Mouse (Mus musculus) right cerebral cortex, adult 2 months (tissue): ENCODE data around the gene A930004D18Rik.
"Not testable (repeated sequence)": the region's sequence is repeated elsewhere in the genome, so short reads cannot be mapped to it uniquely, and the experiment has no call there.

Experiments used
- DNase-seq, 2 experiments: peaks; one replicate each; pipeline ENCODE4 v3.0.0; 2021 to 2022; ENCODE audit warnings: low spot score in 2 of 2

The A930004D18Rik gene

DNA sequence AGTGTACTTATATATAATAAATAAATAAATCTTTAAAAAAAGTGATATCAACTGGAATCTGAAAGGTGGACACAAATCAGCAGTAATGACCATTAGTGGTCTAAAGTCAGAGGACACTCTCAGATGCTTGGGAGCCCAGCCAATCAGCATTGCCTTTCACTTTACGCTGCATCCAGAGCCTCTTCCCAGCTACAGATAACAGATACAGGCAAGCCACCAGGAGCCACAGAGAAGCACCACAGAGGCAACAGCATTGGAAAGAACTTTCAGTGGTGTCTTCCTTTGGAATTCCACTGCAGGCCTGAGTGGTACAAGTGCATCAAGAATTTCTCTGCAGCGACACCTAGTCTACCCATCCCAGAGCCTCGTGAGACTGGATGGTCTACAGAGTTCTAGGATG, 24.7 kb downstream of the A930004D18Rik start:
- DNase-seq, result no peak

DNA sequence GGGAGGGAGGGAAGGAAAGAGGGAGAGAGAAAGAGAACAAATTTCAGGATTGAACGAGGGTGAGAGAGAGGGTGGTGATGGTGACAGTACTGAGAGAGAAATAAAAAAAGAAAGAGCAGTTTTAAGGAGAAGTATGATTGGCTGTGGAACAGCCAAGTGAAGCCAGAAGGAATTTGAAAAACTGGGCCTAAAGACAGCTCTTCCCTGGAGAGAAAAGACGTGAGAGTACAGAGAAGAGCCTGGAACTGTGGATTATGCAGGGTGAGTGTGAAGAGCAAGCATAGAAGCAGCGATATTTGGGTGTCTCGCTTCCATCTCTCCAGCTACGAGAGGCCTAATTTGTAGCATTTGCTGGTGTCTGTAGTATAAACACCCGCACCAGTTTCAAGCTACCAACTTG, 26.3 kb downstream of the A930004D18Rik start:
- no peak for DNase-seq

- DNase-seq, result peak; percentile 42 to 48
Observed at GRCm38 (mm10) chr2:18005137-18005536, 32.4 kb downstream of the A930004D18Rik start.

DNA sequence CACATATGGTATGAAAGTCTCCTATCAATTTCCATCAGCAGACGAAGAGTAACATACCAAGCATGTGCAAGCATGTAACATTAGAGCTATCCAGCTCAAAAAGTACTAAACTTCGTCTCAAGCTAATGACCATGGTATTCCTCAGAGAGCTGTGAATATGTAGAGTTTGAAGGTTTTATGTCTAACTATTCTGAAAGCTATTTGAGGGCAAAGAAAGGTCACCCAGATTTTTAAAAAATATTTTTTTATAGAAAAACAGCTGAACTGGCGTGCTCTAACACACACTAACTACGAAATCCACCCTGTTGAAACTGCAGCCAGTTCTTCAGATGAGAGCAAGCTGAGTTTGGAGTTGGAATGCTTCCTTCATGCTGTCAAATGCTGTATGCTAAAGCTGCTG, 33.3 kb downstream of the A930004D18Rik start:
- DNase-seq, result no peak

- no peak for DNase-seq
Observed at GRCm38 (mm10) chr2:18002306-18002705, 35.2 kb downstream of the A930004D18Rik start.

DNA sequence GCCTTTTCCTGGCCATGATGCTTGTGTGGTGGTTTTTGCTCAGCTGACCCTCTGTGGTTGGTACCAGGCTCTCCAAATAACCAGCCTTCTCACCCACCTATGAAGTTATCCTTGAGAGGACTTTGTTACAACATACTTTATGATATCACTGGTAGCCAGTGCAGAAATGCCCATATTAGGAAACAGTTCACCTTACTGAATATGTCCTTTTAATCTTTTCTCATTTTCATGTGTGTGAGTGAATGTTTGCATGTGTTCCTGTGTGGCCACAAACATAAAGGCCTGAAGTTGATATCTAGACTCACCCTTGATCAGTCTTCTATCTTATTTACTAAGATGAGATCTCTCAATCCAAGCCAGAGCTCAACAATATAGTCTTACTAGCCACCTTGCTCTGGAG, 40.7 kb downstream of the A930004D18Rik start, which contains the start of gene H2al2a:
TSS of gene H2al2a (minus strand) at position 101 of the 400 bp plus-strand sequence.
- no peak for DNase-seq

- no peak for DNase-seq
Observed at GRCm38 (mm10) chr2:17989562-17989961, 48.0 kb downstream of the A930004D18Rik start.

GRCm38 (mm10) chr2:17989115-17989514, 48.4 kb downstream of the A930004D18Rik start:
- DNase-seq, result no peak

DNA sequence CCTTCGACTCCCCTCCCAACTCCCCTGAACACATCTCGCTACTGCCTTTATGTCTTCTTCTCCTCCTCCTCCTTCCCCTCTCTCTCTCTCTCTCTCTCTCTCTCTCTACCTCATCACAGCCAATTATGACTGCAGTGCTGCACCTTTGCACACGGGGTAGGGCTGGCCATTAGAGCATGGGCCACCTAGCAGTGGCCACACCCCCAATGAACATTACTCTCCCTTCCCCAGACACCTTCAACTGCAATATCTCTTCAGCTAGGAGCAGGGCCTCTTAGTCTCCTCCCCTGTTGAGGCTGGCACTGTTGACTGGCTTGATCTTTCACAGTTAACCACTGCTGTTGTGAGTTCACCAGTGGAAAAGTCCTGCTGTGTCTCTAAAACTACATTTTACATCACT, 50.8 kb downstream of the A930004D18Rik start:
- no peak for DNase-seq

DNA sequence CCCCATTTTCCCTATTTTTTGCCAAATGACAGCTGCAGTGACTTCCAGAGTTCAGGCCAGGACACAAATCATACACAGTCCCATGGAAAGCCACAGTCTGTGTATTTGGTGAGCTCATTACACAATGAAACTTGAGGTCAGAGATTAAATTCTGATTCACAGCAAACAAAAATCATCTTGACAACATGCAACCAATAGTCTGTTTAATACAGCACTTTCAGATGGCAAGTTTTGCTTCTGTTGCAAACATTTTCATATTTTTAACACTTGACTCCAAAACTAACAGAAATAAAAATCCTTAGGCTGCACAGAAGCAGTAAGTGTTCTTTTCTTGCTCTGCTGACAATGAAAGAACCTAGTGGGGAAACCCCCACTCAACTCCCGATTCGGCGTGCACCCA, 52.8 kb downstream of the A930004D18Rik start:
- no peak for DNase-seq

DNA sequence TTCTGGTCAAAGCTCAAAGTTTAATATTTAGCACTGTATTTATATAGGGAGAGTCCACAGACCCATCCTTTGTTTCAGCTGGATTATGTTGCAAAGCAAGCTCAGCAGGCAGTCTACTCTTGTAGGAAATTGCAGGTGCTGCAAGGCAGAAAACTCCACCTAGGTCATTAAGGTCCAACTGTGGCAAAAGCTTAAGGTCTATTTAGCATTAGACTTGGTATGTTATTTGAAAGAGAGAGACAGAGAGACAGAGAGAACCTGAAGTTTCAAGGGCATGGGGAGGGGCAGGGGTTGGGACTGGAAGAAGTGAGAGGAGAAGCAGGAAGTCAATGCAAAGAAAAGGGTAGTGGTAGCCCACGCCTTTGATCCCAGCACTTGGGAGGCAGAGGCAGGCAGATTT, 54.8 kb downstream of the A930004D18Rik start:
- DNase-seq, result no peak

DNA sequence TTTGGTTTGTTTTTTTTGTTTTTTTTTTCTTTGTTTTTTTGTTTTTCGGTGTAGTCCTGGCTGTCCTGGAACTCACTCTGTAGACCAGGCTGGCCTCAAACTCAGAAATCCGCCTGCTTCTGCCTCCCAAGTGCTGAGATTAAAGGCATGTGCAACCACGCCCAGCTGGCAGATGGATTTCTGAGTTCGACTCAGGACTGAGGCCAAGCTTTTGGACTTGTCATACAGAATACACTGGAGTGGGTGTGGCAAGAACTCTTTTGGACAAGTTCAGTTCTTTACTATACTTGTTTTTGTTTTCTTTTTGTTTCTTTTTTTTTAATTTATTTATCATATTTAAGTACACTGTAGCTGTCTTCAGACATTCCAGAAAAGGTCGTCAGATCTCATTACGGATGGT, 58.8 kb downstream of the A930004D18Rik start:
- no peak for DNase-seq

- DNase-seq, result not testable (repeated sequence)
Observed at GRCm38 (mm10) chr2:17978251-17978650, 59.3 kb downstream of the A930004D18Rik start.

DNA sequence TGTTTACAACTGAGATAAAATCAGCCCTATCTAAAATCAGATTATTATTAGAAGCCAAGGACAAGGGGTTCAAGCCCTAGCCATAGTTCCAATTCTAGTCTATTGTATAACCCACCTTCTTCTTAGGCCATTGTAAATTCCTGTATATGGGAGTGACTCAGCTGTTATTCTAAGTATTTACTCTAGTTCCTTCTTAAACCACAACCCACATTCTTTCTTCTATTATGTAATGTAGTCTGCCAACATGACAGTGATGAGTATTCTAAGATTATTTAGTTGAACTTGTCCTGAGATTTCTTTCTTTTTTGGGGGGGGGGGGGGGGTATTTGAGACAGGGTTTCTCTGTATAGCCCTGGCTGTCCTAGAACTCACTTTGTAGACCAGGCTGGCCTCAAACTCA, 59.9 kb downstream of the A930004D18Rik start:
- not testable (repeated sequence) for DNase-seq

GRCm38 (mm10) chr2:17975601-17976327, 61.8 kb downstream of the A930004D18Rik start:
- no peak for DNase-seq
